Mouse (Mus musculus) liver, embryonic 15.5 days (tissue): ENCODE data around the gene Gle1. TPM values are rescaled to one million over a fixed set of nuclear protein-coding genes. Genes with fewer than 3 reads are reported as not detected.
"Not testable (repeated sequence)": the region's sequence is repeated elsewhere in the genome, so short reads cannot be mapped to it uniquely, and the experiment has no call there.

Source experiments
- ATAC-seq: fragments of 200-750 bp; cut with Nextera tagmentation; 2 replicates; pipeline ENCODE4 v1.8.0; 2017; ENCODE audit warnings: moderate number of reproducible peaks, mild to moderate bottlenecking, moderate library complexity; ENCODE audit not compliant: insufficient read depth
- H3K27ac ChIP-seq: fragments of 300-500 bp; sonication (generic); replicated peaks from 2 replicates; pipeline ENCODE4 v1.5.1; 2015; ENCODE audit warnings: mild to moderate bottlenecking, inconsistent platforms
- H3K27me3 ChIP-seq: fragments of 300-500 bp; sonication (generic); 2 replicates; pipeline ENCODE4 v1.6.1; 2015; ENCODE audit warnings: mild to moderate bottlenecking, inconsistent platforms
- H3K36me3 ChIP-seq: fragments of 300-500 bp; sonication (generic); replicated peaks from 2 replicates; pipeline ENCODE4 v1.6.1; 2015; ENCODE audit warnings: moderate library complexity, mild to moderate bottlenecking, inconsistent platforms
- H3K4me1 ChIP-seq: fragments of 300-500 bp; sonication (generic); replicated peaks from 2 replicates; pipeline ENCODE4 v1.6.1; 2015; ENCODE audit warnings: inconsistent platforms
- H3K4me2 ChIP-seq: fragments of 300-500 bp; sonication (generic); 2 replicates; pipeline ENCODE4 v1.6.1; 2015; ENCODE audit warnings: moderate library complexity, mild to moderate bottlenecking, inconsistent platforms
- H3K4me3 ChIP-seq: fragments of 300-500 bp; sonication (generic); replicated peaks from 2 replicates; pipeline ENCODE4 v1.5.1; 2015; ENCODE audit warnings: mild to moderate bottlenecking, inconsistent platforms
- H3K9ac ChIP-seq: fragments of 300-500 bp; sonication (generic); 2 replicates; pipeline ENCODE4 v1.6.1; 2015; ENCODE audit warnings: moderate library complexity, mild to moderate bottlenecking, inconsistent platforms
- H3K9me3 ChIP-seq: fragments of 300-500 bp; sonication (generic); replicated peaks from 2 replicates; pipeline ENCODE4 v1.6.1; 2016; ENCODE audit warnings: inconsistent platforms
- WGBS: fragments of 180-500 bp; shearing (Covaris S2); methylation state at CpG from one replicate; pipeline ENCODE4 v1.1.7; 2015; ENCODE audit warnings: mixed read lengths; ENCODE audit not compliant: insufficient replicate concordance; 5-methylcytosine and 5-hydroxymethylcytosine counted together
- polyA plus RNA-seq: library from polyadenylated mRNA; unstranded; fragments of >200 nt; fragmentation: Nextera tagmentation; extraction: Ambion mirVana; gene quantifications from 2 replicates; pipeline ENCODE4 v1.2.1, GENCODE M21; 2015

Gle1 gene
- 24.7 and 25.2 TPM in 2 replicates for polyA plus RNA-seq

DNA sequence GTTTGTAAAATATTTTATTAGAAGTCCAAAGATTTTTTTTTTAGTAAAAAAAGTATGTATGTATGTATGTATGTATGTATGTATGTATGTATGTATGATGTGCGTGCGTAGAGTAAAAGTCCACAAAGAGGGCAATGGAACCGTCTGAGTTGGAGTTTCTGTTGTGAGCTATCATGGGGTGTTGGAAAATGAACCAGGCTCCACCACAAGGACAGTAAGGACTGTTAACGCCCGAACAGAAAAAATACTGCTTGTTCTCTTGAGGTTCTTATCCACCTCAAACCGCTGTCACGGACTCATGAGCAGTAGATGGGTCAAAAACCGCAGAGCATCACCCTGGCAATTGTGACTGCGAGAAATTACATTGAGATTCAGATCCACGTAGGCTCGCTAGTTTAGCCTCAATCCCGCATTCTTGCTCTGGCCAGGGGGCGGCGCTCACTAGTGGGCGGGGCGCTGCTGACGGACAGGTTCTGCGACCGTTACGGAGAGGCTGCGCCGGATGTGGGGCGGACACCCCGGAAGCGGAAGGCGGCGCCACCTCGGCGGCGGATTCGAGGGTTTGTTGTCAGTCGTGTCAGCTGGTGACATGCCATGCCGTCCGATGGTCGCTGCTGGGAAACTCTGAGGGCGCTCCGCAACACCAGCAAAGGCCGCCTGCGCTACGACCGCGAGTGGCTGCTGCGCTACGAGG, at the start of gene Gle1:
Gene Gle1 (plus strand): TSS at position 521 of the 694 bp plus-strand sequence.
- Histone ChIP-seq H3K4me2 (peak within 1 kb of the TSS; percentile 80), H3K4me1 (peaks cover 16% of the 10 kb centered on the region), H3K9ac (peak within 1 kb of the TSS; percentile 72), H3K27ac (peak within 1 kb of the TSS; percentile 79), H3K27me3 (no peaks in the 10 kb centered on the region), H3K36me3 (peaks cover 34% of the 10 kb centered on the region), H3K9me3 (no peaks in the 10 kb centered on the region), H3K4me3 (peak within 1 kb of the TSS; percentile 89)
- peak; percentile 94 for ATAC-seq
- WGBS = 3% methylated on average over 44 of the region's 44 CpGs

DNA sequence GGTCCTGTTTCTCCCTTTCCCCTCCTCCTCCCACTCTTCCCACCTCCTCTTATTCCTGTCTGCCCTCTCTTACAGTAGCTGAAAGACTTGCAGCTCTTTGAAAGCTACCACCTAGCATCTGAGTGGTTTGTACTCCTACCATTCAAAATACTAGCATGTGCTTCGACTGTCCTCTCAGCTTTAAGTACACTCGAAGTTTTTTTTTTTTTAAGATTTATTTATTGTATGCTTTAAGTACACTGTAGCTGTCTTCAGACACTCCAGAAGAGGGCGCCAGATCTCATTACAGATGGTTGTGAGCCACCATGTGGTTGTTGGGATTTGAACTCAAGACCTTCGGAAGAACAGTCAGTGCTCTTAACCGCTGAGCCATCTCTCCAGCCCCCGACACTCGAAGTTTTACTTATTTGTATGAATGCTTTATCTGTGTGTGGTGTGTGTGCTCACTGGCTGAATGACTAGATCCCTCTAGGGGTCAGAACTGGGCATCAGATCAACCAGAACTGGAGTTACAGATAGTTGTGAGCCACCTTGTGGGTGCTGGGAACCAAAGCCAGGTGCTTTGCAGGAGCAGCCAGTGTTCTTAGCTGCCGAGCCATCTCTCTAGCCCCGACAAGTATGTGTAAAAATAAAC, 48.5 kb upstream of the Gle1 start:
- WGBS = 56% methylated on average over 9 of the region's 9 CpGs
- peaks cover 23% of the 10 kb centered on the region for H3K4me1 ChIP-seq

DNA sequence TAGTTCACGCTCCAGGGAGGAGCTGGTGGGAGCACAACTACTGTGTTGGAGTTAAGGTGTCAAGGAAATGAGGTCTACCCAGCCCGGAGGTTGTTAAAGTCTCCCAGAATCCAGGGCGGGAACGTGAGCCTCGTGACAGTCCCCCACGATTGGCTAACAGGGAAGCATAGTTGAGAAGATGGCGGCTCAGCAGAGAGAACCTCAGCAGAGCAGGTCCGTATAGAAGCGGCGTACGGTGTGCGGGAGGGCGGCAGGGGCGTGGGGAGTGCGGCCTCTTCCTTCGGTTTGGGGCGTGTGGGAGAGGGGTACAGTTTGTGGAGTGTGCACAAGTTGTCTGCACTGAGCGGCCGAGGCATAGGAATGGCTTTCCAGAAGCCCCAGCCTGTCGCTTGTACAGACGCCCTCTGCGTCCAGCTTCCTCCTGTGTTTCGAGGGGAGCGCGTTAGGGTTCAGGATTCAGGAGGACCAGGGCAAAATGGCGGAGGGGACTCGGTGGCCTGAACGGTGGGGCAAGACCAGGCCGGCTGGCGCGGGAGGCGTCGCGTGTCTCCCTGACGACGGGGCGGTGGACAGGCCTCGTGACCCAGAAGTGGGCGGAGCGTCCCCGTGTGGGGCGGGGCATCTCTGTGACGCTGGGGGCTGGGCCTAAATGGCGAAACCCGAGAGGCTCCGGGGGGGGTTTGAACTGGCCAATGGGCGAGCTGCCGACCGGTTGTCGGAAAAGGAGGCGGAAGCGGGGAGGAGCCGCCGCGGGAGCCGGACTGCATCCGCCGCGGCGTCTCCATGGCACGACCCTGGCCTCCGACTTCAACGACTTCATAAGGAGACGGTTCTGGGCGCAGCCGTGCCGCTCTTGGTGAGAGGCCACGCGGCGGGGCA, 45.9 kb upstream of the Gle1 start, which contains the start of gene Odf2:
Gene Odf2 (plus strand): TSS at position 156 of the 879 bp plus-strand sequence.
- WGBS = under 1% methylated on average over 70 of the region's 70 CpGs
- Histone ChIP-seq H3K27me3 (peaks cover 14% of the 10 kb centered on the region), H3K9ac (peak within 1 kb of the TSS; percentile 97), H3K36me3 (peaks cover 33% of the 10 kb centered on the region), H3K4me1 (peaks cover 25% of the 10 kb centered on the region), H3K4me2 (peak within 1 kb of the TSS; percentile 98), H3K4me3 (peak within 1 kb of the TSS; percentile 94), H3K27ac (peak within 1 kb of the TSS; percentile 91), H3K9me3 (no peaks in the 10 kb centered on the region)
- peak; percentile 77 for ATAC-seq

More for the DNA sequence above, 48.5 kb upstream of the Gle1 start:
- not testable (repeated sequence) for H3K9ac ChIP-seq, ATAC-seq, H3K4me3 ChIP-seq, H3K27ac ChIP-seq, H3K4me2 ChIP-seq, H3K9me3 ChIP-seq
- H3K27me3 ChIP-seq = peaks cover 14% of the 10 kb centered on the region
- peaks cover 15% of the 10 kb centered on the region for H3K36me3 ChIP-seq

DNA sequence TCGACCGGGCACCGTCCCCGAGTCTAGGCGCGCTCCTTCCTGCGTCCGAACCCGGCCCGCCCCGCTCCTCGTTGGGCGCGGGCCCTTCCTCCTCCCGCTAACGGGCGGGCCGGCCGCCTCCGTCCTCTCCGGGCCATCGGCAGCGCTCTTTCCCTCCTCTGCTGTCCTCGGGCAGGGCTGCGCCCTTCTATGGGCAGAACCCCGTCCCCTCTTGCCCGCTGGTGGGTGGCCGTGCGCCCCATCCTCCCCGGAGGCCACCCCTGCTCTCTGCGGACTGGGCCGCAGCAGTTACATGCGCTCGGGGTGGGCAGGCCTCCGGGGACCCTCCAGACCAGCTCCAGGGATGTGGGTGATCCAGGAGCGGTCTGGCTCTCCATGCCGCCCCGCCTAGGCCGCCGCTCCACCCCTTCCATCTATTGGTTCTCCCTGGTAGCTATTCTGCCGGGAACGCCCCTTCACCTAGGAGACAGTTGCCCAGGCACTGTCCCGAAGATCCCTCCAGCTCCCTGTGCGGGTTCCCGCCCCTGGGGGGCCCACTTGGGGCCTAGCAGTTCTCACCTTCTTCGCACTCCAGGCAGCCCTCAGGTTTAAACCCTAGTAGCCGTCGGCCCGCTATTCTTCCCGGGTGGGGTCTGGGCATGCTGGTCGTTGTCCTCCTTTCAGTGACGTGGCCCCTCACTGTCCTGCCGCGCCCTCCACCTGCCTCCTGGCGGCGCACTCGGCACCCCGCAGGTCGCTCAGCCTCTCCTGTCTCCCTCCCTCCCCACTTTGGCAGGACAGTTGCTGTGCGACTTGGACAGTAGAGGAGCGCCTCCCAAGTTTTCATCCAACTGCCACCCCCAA, 45.0 kb upstream of the Gle1 start:
- H3K4me2 ChIP-seq = peak overlapping the region; percentile 98
- WGBS = under 1% methylated on average over 60 of the region's 61 CpGs
- peak; percentile 94 for ATAC-seq
- peak overlapping the region; percentile 91 for H3K27ac ChIP-seq
- H3K27me3 ChIP-seq = peaks cover 14% of the 10 kb centered on the region
- H3K36me3 ChIP-seq = peaks cover 42% of the 10 kb centered on the region
- H3K9ac ChIP-seq = peak overlapping the region; percentile 97
- H3K4me1 ChIP-seq = peaks cover 25% of the 10 kb centered on the region
- no peaks in the 10 kb centered on the region for H3K9me3 ChIP-seq
- H3K4me3 ChIP-seq = peak overlapping the region; percentile 94

DNA sequence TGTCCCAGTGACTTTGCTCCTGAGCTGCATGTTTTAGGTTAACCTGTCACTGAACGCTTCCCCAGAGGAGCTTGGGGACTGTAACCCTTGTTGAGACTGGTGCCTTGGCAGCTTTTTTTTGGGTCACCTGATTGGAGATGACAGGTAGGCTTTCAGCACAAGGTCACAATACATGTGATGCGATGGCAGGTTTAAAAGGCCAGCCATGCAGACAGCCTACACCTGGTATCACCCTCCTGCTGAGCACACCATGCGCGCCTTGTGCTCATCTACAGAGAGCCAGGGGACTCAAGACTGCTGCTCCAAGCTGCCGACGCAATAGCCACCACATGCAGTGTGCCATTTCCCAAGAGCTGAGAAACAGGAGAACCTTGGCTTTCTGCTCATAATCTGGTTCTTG, 43.5 kb upstream of the Gle1 start:
- Histone ChIP-seq H3K9me3 (no peaks in the 10 kb centered on the region), H3K4me1 (peaks cover 25% of the 10 kb centered on the region), H3K4me2 (no peak overlapping the region), H3K27me3 (peaks cover 14% of the 10 kb centered on the region), H3K27ac (peak overlapping the region; percentile 91; the same call in 1 of the 2 replicates), H3K36me3 (peaks cover 56% of the 10 kb centered on the region), H3K9ac (no peak overlapping the region), H3K4me3 (0 out of 2 replicates have a peak overlapping the region, but pooled peaks have one; percentile 94)
- no peak for ATAC-seq
- WGBS = 90% methylated on average over 6 of the region's 6 CpGs

DNA sequence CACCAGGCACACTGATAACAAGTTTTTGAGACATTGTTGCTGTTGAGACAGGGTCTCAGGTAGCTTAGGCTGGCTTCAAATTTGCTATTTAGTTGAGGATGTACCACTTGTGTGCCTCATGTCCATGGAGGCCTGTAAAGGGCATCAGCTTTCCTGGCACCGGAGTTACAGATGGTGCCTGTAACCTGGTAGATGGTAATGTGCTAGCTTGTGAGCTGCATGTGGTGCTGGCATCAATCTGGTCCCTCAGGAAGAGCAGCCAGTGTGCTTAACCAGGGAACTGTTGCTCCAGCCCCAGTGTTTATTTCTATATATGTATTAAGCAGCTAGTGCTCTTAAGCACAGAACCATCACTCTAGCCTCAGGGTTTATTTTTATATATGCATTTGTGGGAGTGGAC, 39.2 kb upstream of the Gle1 start:
- no peak overlapping the region for H3K27ac ChIP-seq
- no peak overlapping the region for H3K4me3 ChIP-seq
- H3K4me1 ChIP-seq = peaks cover 9% of the 10 kb centered on the region
- H3K9ac ChIP-seq = no peak overlapping the region
- no peaks in the 10 kb centered on the region for H3K27me3 ChIP-seq
- WGBS = 95% methylated on average over 1 of the region's 1 CpGs
- peaks cover 99% of the 10 kb centered on the region for H3K36me3 ChIP-seq
- no peak for ATAC-seq
- no peaks in the 10 kb centered on the region for H3K9me3 ChIP-seq
- H3K4me2 ChIP-seq = no peak overlapping the region

DNA sequence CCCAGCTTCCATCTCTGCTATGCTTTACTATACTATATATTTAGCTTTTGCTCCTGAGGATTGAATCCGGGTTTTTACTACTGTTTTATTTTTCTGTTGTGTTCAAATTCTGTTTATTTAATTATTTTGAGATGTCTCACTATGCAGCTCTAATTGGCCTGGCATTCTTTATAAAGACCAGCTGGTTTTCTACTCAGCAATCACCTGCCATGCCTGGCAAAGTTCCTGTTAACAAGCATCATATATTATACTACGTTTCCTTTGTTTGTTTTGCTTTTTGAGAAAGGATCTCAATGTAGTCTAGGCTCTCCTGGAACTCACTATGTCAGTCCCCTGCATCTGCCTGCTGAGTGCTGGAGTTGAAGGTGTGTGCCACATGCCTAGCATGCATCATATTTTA, 37.9 kb upstream of the Gle1 start:
- H3K9ac ChIP-seq = no peak overlapping the region
- H3K4me1 ChIP-seq = no peaks in the 10 kb centered on the region
- no peak overlapping the region for H3K4me3 ChIP-seq
- H3K4me2 ChIP-seq = no peak overlapping the region
- no peaks in the 10 kb centered on the region for H3K9me3 ChIP-seq
- WGBS = 81% methylated on average over 2 of the region's 2 CpGs
- no peak for ATAC-seq
- peaks cover 99% of the 10 kb centered on the region for H3K36me3 ChIP-seq
- H3K27me3 ChIP-seq = no peaks in the 10 kb centered on the region
- H3K27ac ChIP-seq = no peak overlapping the region

DNA sequence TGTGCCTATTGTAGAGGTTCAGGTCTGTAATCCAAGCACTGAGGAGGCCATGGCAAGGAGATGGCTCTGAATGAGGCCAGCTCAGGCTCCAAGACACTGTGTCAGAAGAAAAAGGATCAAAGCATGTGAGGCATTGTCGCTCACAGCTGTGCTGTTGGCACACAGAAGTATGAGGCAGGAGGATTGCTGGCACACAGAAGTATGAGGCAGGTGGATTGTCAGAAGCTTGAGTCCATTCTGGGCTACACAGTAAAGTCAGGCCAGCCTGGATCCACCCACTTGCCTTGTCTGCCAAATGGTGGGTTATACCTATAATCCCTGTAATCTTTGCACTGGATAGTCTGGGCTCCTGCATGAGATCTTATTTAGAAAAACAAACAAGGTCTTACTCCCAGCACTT, 37.1 kb upstream of the Gle1 start:
- H3K4me3 ChIP-seq = no peak overlapping the region
- no peak for ATAC-seq
- H3K27ac ChIP-seq = no peak overlapping the region
- WGBS = 77% methylated on average over 1 of the region's 1 CpGs
- H3K9me3 ChIP-seq = no peaks in the 10 kb centered on the region
- no peaks in the 10 kb centered on the region for H3K27me3 ChIP-seq
- H3K36me3 ChIP-seq = peaks cover 99% of the 10 kb centered on the region
- no peaks in the 10 kb centered on the region for H3K4me1 ChIP-seq
- no peak overlapping the region for H3K4me2 ChIP-seq
- H3K9ac ChIP-seq = no peak overlapping the region

DNA sequence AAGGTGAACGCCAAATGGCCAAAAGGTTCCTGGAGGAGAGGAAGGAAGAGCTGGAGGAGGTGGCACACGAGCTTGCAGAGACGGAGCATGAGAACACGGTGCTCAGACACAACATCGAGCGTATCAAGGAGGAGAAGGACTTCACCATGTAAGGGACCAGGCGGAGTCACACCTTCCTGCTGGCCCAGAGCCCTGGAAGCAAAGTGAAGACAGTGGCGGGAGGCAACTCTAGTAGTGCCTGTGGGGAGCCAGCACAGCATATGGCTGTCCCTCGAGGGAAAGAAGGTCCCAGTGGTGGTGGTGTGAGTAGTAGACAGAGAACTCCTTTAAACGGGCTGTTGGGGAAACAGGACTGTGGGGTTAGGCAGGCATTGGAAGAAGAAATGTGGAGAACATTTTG, 33.0 kb upstream of the Gle1 start:
- Histone ChIP-seq H3K4me2 (no peak overlapping the region), H3K27me3 (no peaks in the 10 kb centered on the region), H3K4me1 (no peaks in the 10 kb centered on the region), H3K27ac (no peak overlapping the region), H3K9me3 (no peaks in the 10 kb centered on the region), H3K9ac (no peak overlapping the region), H3K4me3 (no peak overlapping the region), H3K36me3 (peaks cover 99% of the 10 kb centered on the region)
- 84% methylated on average over 10 of the region's 10 CpGs for WGBS
- ATAC-seq = no peak

DNA sequence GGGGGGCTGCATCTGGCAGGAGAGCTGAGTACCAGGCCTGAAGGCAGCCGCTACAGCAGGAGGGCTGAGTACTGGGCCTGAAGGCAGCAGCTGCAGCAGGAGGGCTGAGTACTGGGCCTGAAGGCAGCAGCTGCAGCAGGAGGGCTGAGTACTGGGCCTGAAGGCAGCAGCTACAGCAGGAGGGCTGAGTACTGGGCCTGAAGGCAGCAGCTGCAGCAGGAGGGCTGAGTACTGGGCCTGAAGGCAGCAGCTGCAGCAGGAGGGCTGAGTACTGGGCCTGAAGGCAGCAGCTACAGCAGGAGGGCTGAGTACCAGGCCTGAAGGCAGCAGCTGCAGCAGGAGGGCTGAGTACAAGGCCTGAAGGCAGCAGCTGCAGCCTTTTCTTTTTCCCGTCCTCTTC, 27.1 kb upstream of the Gle1 start:
- not testable (repeated sequence) for H3K4me3 ChIP-seq, ATAC-seq, H3K4me2 ChIP-seq, H3K9me3 ChIP-seq, H3K9ac ChIP-seq, H3K27ac ChIP-seq, H3K4me1 ChIP-seq, H3K27me3 ChIP-seq
- H3K36me3 ChIP-seq = peaks cover 93% of the 10 kb centered on the region
- 80% methylated on average over 2 of the region's 2 CpGs for WGBS
